Mouse (Mus musculus): ENCODE results near the gene Ddc.
A peak's percentile ranks its signal among the peaks of the same experiment; 100 is the strongest.

The Ddc gene

DNA sequence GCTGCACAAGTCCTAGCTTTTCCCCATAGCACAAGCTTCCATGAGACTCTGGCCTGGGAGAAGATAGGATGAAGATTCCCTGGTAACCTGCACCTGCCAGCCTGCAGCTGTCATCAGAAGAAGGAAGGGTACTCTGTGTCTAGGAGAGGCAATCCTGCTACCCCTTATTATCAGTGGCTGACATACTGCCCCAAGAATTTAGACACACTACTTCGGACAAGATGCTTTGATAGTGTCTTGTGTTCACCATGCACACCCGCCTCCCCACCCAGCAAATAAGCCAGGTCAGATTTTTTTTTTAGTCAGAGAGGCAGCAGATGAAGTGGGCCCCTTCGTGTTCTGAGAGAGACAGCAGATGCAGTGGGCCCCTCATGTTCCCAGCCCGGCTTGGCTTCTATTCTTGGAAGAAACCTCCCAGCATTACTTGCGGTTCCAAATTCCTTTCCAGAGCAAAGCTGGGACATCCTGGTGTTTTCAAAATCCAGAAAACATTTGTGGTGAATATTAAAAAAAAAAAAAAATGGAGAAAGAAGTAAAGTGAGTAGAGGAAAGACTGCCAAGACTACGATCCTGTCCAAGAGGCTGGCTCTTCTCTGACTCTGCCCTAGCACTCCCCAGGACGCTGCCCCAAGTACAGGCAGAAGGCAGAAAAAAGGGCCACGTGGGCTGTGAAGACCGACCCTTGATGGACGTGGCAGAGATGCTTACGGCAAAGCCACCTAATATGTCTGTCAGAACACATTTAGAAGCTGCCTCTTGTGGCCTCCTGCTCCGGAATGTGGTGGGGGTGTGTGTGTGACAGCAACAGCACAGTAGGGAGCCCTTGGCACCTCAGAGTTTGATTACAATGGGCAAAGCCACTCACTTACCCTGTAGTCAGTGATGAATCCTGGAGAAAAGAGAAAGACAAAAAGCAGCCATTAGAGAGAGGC is 73.7 kb downstream of the Ddc start:
- DNase-seq (ENCODE audit: low read depth, low spot score) = no peak

DNA sequence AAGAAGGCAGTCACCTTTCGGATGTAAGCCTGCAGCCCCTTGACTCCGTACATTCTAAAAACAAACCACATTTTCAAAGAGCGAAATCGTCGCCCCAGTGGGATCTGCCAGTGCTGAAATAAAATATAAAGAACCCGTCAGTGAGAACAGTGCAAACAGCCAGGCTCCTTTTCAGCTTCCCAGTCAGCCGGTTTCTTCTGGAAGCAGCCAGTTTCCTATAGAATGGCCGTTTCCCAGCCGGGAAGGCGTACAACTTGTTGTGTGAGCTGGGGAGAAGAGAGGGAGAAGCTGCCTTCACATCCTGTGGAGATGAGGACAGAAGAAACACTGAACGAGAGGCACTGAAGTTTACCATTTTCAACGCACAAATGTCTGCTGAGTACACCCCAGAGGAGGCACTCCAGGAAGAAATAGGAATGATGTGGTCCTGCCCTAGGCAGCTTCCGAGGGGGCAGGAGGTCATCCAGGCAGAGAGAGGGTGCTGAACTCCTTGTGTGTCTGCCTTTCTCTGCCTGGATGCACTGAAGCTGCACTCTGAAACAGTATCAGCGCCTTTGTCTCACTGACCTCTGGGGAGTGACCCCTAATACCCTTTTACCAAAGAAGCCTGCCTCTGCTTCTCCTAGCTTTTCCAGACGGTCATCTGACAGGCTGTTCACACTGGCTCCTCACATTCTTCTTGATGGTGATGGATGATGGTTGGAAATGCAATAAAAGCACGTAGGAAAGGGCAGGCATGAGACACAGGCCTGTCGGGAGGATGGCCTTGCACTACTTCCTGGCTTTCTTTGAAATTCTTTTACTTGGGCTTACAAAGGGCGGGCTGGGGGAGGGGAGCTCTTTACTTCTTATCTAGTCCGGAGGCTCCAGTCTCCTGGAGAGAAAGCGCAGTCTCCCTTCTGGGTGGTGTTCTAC is 75.5 kb downstream of the Ddc start:
- no peak for DNase-seq (ENCODE audit: low read depth, low spot score)

DNA sequence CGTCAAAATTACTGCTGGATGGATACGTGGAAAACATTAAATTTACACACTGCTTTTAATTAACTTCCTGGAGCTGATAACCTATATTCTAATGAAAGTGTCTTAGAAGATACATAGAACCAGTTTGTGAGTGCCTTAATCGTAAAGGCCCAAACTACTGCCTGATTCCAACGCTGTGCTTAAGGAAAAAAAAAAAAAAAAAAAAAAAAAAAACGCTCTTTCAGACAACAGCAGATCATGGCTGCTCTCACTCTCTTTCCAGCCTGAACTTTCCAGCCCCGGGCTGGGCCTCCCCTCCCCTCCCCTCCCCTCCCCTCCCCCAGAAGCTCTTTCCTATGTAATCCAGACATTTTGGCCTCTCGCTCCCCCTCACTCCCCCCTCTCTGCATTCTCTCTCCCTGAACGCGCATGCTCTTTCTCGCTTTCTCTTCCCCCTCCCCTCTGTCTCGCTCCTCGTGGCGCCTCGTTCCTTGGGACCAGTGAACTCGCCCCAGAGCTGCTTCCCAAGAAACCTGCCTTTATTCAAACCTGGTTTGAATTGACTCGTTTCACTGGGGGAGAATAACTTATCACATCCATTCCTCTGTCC is 76.5 kb downstream of the Ddc start:
- DNase-seq (ENCODE audit: low read depth, low spot score) = no peak

DNA sequence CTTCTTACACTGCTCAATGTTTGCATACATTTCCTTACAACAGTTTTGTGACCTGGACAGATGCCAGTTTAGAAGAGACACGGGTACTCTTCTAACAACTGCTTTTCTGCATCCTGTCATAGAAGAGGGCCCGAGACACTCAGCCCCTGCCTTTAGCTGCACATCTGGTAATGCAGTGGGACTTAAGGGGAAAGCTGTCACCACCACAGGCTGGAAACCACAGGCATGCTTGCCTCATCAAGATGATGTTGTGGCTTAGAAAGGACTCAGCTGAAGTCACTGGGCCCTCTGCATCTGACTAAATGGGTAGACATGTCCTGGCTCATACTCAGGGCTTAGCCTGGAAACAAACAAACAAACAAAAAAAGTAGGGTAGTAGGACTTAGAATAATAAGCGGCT is 77.2 kb downstream of the Ddc start:
- DNase-seq (ENCODE audit: low read depth, low spot score) = no peak

DNA sequence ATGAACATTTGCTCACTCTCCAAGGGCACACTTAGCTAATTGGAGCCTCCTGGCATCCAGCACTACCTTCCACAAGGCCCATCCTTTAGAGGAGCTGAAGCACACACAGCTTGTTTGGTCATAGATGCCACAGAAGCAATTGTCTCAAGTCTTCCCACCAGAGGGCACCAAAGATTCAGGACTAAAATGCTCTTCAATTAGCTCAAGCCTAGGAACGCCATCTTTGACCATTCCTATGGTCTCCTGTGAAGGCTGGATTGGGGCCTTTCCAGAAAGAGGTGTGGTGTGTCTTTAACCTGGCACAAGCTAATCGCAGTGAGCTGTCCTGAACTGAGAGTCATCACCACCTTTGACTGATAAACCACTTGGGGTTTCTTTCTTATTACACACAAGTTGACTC is 77.7 kb downstream of the Ddc start:
- peak; percentile 88 for DNase-seq (ENCODE audit: low read depth, low spot score)

DNA sequence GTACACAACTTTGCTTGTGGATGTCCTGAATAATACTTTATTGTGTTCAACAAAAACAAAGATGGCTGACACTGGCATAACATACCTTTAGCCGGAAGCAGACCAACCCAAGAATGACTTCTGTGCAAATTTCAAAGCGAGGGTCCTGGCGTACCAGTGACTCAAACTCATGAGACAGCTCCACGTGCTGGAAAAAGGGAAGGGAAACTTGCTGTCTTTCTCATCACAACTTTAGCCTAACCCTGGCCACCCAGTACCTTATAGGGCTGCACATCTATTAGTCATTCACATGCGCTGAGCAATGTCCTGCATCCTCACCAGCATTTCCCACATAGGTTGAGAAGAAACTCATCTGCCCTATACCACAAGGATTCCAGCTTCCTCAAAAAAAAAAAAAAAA is 78.7 kb downstream of the Ddc start:
- DNase-seq (ENCODE audit: low read depth, low spot score) = no peak

DNA sequence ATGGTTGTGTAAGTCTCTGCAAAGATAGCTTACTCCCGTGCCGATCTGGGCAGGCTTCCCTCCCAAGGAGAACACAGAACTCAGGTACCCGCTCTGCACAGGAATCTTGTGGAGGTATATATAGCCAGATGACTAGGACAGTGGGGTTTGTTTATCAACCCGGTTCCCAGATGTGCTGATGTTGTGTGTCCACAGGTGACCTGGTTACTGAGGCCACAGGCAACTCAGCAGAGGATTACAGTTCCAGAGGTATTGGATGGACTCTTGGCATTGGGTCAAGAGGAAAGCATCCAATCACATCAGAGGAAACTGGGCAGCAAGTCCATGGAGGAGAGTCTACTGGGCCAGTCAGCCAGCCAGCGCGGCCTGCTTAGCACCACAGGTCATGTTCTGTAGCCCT is 79.1 kb downstream of the Ddc start:
- DNase-seq (ENCODE audit: low read depth, low spot score) = no peak

DNA sequence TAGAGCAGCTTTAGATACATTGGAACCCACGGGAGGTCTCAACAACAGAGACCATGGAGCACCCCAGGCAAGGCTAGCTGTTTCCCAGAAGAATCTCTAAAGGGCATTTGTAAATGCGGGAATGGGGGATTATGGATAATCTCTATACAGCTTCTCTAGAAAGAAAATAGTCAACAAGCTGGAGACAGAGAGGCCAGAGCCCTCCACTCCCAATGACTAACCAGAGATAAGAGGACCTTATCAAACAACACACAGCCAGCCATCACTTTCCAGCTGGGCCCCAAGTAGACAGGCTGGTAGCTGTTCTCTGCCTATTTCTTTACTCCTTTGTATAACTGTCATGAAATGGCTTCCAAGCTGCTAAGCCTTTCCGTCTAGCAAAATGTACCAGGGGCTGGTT is 82.2 kb downstream of the Ddc start:
- DNase-seq (ENCODE audit: low read depth, low spot score) = no peak

DNA sequence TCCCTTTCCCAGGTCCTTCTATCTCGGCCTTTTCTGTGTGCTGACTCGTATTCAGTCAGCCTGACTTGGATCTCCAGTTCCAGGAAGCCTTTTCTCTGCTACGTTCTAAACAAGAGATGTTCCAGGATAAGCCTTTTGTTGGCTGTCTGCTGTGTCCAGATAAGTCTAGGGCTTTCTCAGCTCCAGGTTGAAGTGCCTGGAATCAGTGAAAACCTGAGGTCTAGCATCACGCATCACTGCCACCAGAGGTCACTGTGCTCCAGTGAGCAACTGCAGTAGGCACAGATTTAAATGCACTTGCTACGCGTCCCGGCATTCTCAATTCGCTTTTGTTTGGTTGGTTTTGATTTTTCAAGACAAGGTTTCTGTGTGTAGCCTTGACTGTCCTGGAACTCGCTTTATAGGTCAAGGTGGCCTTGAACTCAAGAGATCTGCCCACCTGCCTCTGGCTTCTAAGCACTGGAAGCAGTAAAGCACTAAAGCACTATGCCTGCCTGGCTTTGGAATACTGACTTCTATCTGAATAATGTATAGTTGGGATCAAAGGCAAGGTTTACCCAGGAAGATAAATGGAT is 86.0 kb downstream of the Ddc start:
- DNase-seq (ENCODE audit: low read depth, low spot score) = peak; percentile 54

DNA sequence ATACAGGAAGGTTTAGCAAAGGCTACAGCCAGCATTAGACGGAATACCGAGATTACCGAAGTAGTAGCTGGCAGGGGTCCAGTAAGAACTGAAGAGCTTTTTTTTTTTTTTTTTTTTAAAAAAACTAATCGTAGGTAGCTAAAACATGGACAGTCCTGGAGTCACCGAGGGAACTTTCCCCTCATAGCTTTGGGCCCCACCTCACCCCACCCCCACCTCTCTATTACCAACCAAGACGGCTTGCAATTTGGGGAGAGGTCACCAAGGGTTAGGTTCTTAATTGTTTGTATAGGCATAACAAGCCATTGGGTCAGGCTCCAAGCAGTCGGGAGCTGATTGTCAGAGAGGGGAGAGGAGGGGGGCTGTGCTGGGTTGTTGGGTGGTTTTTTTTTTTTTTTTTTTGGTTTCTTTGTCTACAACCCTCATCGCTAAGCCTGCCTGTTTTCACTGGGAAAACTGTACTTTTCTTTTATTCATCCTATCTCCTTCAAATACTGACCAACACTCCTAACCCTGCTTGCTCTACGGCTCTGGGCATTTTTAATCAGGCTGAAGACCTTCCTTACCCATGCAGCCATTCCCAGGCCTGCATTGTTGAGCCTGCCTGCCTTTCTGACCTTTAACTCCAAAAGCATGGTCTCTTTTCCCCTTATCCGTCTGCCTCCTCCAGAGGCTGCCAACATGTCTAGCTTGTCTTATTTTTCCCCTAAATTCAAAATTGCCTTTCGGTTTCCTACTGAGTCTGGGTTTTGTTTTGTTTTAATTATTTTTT is 88.4 kb downstream of the Ddc start:
- no peak for DNase-seq (ENCODE audit: low read depth, low spot score)

DNA sequence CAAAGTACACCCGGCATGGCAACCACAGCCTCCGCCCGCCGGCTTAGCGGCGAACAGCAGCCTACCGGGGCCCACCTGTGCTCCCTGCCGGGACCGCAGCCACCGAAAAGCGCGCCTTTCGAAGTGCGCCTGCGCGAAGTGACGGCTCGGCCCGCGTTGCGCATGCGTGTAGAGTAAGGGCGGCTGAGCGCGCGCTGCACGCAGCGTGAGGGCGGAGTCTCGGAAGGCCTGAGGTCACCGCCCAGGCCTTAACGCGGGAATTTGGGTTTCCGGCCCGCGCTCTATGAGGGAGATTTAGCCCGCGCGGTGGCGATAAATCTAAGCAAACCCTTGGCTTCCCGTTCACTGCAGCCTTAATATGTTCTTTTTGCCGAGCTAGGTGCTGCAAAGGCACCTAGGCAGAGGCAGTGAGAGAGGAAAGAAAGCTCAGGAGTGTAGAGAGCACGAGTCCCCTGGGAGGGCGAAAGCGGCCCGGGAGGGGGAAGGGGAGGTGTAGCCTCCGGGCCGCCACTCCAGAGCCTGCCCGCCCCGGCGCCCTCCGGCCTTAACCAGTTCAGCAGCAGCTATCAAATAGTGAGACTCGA is 89.0 kb downstream of the Ddc start, which contains the start of gene Fignl1:
Fignl1 (minus strand) TSS at position 143 of the 584 bp plus-strand sequence.
- peak; percentile 98 for DNase-seq (ENCODE audit: low read depth, low spot score)

DNA sequence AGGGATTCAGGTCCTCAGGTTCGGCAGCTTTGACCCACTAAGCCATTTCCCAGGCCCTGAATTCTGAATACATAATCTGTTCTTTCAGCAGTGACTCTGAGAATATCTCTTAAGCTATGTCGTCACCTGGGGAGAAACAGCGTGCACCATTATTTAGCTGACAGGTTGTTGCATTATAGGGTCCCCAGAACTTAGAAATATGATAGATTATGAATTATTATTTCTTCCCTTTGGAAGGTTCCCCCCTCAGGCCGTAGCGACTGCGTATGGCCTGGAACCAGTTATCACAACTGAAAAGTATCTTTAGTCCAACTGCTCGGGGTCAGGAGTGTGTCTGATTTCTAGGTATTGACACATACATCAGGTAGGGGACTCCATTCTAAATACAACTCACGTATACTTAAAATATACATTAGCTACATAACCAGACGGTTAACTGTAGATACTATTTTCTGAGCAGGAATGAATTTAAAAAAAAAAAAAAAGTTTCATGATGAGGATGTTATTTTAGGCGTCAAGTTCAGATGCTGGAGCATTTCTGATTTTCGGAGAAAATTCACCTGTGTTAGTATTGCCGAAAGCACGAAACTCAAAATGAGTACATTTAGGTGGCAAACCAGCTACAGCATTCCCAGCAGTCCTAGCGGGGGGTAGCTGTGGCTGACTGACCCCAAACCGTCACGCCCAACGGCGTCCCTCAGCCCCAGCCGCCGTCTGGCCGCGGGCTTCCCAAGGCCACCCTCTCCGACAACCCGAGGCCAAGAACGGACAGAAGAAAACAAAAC is 89.7 kb downstream of the Ddc start:
- no peak for DNase-seq (ENCODE audit: low read depth, low spot score)

DNA sequence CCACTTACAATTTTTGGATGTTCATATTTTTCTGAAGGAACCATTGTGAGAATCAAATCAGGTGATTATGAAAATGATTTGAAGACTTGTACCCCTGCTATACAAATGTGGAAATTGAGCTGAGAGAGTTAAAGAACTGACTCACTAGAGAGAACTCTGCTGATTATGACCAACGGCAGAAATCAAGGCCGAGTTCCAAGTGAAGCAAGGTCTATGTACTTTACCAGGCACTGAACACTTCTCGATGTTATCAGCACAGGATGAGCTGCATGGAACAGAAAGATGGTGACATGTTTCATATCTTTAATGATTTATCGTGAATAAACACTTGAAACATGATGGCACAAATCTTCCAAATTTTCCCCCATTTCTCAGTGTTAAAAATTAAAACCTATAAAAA is 92.0 kb downstream of the Ddc start:
- no peak for DNase-seq (ENCODE audit: low read depth, low spot score)

DNA sequence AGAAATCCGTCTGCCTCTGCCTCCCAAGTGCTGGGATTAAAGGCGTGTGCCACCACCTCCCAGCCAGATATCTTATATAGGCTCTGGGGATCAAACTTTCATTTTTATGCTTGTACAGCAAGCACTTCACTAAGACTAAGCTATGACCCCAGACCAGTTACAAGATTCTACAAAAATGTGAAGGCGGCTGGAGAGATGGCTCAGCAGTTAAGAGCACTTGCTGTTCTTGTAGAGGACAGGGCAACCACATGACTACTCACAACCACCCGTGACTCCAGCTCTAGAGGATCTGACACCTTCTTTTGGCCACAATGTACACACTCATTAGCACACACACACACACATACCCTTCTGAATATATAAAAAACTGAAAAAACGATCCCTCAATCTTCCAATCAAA is 93.5 kb downstream of the Ddc start:
- DNase-seq (ENCODE audit: low read depth, low spot score) = no peak

DNA sequence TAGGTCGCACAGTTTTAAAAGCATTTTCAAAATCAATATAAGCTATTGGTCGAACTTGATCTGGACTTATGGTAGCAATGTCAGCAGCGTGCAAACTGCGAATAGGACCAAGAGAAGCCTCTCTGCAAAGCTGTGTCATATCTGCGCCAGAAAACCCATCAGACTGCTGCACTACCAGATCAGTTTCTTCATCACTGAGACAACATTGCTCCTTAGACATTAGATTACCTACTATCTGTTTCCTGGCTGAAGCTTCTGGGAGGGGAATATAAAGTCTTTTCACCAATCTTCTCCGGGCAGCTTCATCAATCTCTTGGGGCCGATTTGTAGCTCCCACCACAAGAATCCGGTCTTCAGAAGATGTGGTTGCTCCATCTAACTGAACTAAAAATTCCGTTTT is 96.9 kb downstream of the Ddc start:
- DNase-seq (ENCODE audit: low read depth, low spot score) = no peak

DNA sequence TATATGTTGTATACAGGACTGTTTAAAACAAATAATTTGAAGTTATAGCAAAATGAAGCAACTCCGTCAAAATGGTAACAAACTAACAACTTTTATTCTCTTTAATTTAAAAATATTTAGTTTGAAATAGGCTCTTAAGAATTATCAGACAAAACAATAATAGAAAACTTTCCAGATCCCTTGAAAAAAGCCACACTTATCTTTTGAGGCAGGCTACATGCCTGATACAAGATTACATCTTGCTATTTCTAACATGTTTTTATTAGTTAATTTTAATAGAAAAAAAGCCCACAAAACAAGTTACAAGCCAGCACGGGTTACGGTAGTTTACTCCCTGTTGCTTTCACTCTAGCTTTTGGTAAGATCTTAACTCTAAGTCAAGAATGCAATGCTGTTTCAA is 97.6 kb downstream of the Ddc start:
- no peak for DNase-seq (ENCODE audit: low read depth, low spot score)

DNA sequence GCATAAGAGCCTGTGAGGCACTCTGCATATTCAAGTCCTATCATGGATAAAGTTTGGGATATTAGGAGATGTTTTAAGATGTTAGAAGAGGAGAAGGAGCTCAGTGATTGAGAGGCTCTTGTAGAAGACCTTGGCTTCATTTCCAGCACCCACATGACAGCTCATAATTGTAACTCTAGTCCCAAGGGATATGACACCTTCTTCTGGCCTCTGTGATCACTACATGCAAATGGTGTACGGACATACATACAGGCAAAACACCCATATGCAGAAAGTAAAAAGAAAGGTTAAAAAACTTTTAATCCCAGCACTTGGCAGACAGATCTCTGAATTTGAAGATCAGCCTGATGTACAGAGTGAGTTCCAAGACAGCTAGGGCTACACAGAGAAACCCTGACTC is 99.3 kb downstream of the Ddc start:
- DNase-seq (ENCODE audit: low read depth, low spot score) = no peak

DNA sequence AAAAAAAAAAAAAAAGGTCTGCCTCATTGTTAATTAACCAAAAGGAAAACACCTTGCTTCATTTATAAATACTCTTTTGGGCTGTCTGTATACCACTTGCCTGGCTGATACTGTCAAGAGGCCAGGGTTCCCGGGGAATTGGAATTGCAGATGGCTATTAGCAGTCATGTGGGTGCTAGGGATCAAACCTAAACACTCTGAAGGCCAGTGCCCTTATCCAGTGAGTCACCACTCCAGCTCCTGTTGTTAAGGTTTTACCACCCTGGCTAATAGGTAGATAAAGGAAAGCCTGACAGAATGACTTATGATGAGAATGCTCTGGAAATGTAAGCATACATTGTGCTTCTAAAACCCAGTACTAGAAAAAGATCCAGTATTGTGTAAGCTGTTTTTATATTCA is 103.3 kb downstream of the Ddc start:
- no peak for DNase-seq (ENCODE audit: low read depth, low spot score)

DNA sequence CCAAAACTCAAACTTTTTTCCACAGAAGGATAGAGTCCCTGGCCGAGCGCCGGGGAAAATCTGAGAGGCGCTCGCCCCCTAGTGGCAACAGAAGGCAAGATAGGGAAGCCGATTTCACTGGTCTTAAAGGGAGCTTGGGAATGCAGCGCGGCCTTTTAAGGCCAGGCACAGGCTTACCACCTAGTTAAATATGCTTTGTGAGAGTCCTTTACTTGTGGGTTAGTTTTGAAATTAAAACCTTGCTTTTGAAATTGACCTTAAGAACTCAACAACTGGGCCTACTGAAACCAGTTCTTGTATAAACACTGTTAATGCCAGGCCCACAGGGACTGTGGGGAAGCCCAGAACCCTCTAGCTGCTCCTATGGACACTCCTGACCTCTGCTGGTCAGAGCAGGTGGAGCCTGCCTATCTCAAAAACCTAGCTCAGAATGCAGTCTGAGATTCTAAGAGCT is 109.4 kb downstream of the Ddc start:
- peak; percentile 67 for DNase-seq (ENCODE audit: low read depth, low spot score)

DNA sequence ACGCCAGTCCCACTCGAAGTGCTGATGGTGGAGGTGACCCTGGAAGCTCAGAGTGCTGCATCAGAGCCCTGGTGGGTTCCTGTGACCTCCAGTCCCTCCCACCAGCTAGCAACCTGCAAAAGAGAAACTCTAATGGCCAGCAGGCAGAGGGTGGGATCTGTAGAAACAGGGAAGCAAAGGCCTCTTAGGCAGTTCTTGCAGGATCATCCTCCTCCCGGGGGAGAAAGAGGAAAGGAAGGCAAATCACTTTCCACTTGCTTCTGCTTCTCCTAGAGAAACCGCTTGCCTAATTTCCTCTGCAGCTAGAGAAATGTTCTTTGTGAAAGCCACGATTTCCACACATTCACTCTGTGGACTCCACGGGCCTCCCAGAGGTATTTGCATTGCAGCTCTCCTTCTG is 112.5 kb downstream of the Ddc start:
- no peak for DNase-seq (ENCODE audit: low read depth, low spot score)

Data from retina, postnatal 7 days (tissue).